Mouse (Mus musculus) left cerebral cortex, adult 2 months (tissue): ENCODE data around the gene Galnt14. TPM values are rescaled to one million over a fixed set of nuclear protein-coding genes. Genes with fewer than 3 reads are reported as not detected.

ENCODE experiments used
- DNase-seq, 2 experiments: peaks; one replicate each; pipeline ENCODE4 v3.0.0; 2021 to 2022; ENCODE audit warnings: low spot score in 2 of 2, mixed read lengths in 1 of 2; ENCODE audit errors: extremely low spot score in 1 of 2
- H3K27ac ChIP-seq: fragments of 200-600 bp; 2 replicates; pipeline ENCODE4 v1.8.1; 2022
- H3K4me3 ChIP-seq: fragments of 200-600 bp; 2 replicates; pipeline ENCODE4 v1.8.1; 2022
- CTCF ChIP-seq: fragments of 200-600 bp; IDR thresholded peaks from 2 replicates; pipeline ENCODE4 v1.8.1; 2022; ENCODE audit warnings: antibody characterized with exemption, mild to moderate bottlenecking, moderate library complexity
- intact Hi-C: fragments of 180-260 bp; cut with DNase I; formaldehyde crosslinking; loops from one replicate; pipeline ENCODE4 v1.15.1; 2025
- total RNA-seq, 2 experiments: library from RNA; stranded (reverse); gene quantifications; 2 replicates each; pipeline ENCODE4 v1.2.3; 2021

Galnt14 gene
- total RNA-seq, 2 experiments from 2014 or later: 20.0 to 22.5 TPM

- DNase-seq: no peak
- Histone ChIP-seq H3K4me3 (no peak overlapping the region), H3K27ac (peak overlapping the region; percentile 80)
- no peak for TF ChIP-seq CTCF
- intact Hi-C loops: loop anchor here (1.0 to 5.0 kb wide), 5 partner anchors 41 to 702 kb away; no protein-coding TSS in a partner anchor
Measured at GRCm38 (mm10) chr17:73519350-73519749, 190.9 kb downstream of the Galnt14 start.

- intact Hi-C loops: loop anchor here (2.0 to 5.0 kb wide), 3 partner anchors 312 to 701 kb away; no protein-coding TSS in a partner anchor
- TF ChIP-seq CTCF: no peak; the same call in 1 of the 2 replicates
- peak in 1 of 2 experiments; percentile 27 for DNase-seq
- Histone ChIP-seq H3K4me3 (no peak overlapping the region), H3K27ac (peak overlapping the region; percentile 80)
Measured at GRCm38 (mm10) chr17:73518359-73518758, 191.9 kb downstream of the Galnt14 start.

GRCm38 (mm10) chr17:73515506-73515905 lies 194.7 kb downstream of the Galnt14 start:
- no peak for TF ChIP-seq CTCF
- Histone ChIP-seq H3K4me3 (no peak overlapping the region), H3K27ac (no peak overlapping the region)
- intact Hi-C loops: loop anchor here (2.0 to 5.0 kb wide), 3 partner anchors 125 to 698 kb away; no protein-coding TSS in a partner anchor
- peak in 1 of 2 experiments; percentile 29 for DNase-seq

- no peak for DNase-seq
- H3K27ac ChIP-seq: no peak overlapping the region
- no peak overlapping the region for H3K4me3 ChIP-seq
- no peak for TF ChIP-seq CTCF
- intact Hi-C loops: loop anchor here (2.0 to 5.0 kb wide), 3 partner anchors 124 to 698 kb away; no protein-coding TSS in a partner anchor
Measured at GRCm38 (mm10) chr17:73514862-73515261, 195.4 kb downstream of the Galnt14 start.

GRCm38 (mm10) chr17:73514258-73514657 lies 196.0 kb downstream of the Galnt14 start:
- no peak for DNase-seq
- no peak overlapping the region for H3K4me3 ChIP-seq
- intact Hi-C loops: loop anchor here (2.0 kb wide), 1 partner anchor 123 kb away; no protein-coding TSS in a partner anchor
- H3K27ac ChIP-seq: no peak overlapping the region
- no peak for TF ChIP-seq CTCF

- no peak overlapping the region for H3K4me3 ChIP-seq
- no peak for DNase-seq
- H3K27ac ChIP-seq: no peak overlapping the region
- TF ChIP-seq CTCF: no peak
- intact Hi-C loops: no loop called here
Measured at GRCm38 (mm10) chr17:73512844-73513243, 197.4 kb downstream of the Galnt14 start.

GRCm38 (mm10) chr17:73507804-73508535 lies 202.3 kb downstream of the Galnt14 start:
- intact Hi-C loops: no loop called here

GRCm38 (mm10) chr17:73504111-73504510 lies 206.1 kb downstream of the Galnt14 start:
- no peak overlapping the region for H3K27ac ChIP-seq
- intact Hi-C loops: no loop called here
- H3K4me3 ChIP-seq: no peak overlapping the region
- no peak for DNase-seq
- no peak for TF ChIP-seq CTCF

More at GRCm38 (mm10) chr17:73507804-73508535, 202.3 kb downstream of the Galnt14 start:
- Histone ChIP-seq H3K4me3 (no peak overlapping the region), H3K27ac (no peak overlapping the region)
- no peak for TF ChIP-seq CTCF
- DNase-seq: no peak

GRCm38 (mm10) chr17:73502613-73503012 lies 207.6 kb downstream of the Galnt14 start:
- no peak for TF ChIP-seq CTCF

GRCm38 (mm10) chr17:73489519-73489918 lies 220.7 kb downstream of the Galnt14 start:
- H3K4me3 ChIP-seq: no peak overlapping the region
- DNase-seq: no peak
- TF ChIP-seq CTCF: no peak
- intact Hi-C loops: no loop called here
- H3K27ac ChIP-seq: no peak overlapping the region

More at GRCm38 (mm10) chr17:73502613-73503012, 207.6 kb downstream of the Galnt14 start:
- DNase-seq: no peak
- Histone ChIP-seq H3K27ac (no peak overlapping the region), H3K4me3 (no peak overlapping the region)
- intact Hi-C loops: no loop called here

- no peak for DNase-seq
- no peak for TF ChIP-seq CTCF
- Histone ChIP-seq H3K4me3 (no peak overlapping the region), H3K27ac (no peak overlapping the region)
- intact Hi-C loops: no loop called here
Measured at GRCm38 (mm10) chr17:73487792-73488191, 222.5 kb downstream of the Galnt14 start.

- DNase-seq: no peak
- Histone ChIP-seq H3K4me3 (no peak overlapping the region), H3K27ac (no peak overlapping the region)
- TF ChIP-seq CTCF: no peak
- intact Hi-C loops: no loop called here
Measured at GRCm38 (mm10) chr17:73487380-73487779, 222.9 kb downstream of the Galnt14 start.
